Mouse (Mus musculus) midbrain, embryonic 10.5 days (tissue): ENCODE data around the gene Kpna2. TPM values are rescaled to one million over a fixed set of nuclear protein-coding genes. Genes with fewer than 3 reads are reported as not detected.

Source experiments
- DNase-seq: peaks from one replicate; pipeline ENCODE4 v3.0.0-alpha.2; 2017; ENCODE audit warnings: low spot score
- H3K27ac ChIP-seq: fragments of 300-500 bp; sonication (generic); replicated peaks from 2 replicates; pipeline ENCODE4 v1.5.1; 2016; ENCODE audit warnings: mild to moderate bottlenecking
- H3K27me3 ChIP-seq: fragments of 300-500 bp; sonication (generic); 2 replicates; pipeline ENCODE4 v1.6.1; 2016; ENCODE audit warnings: low read depth, mild to moderate bottlenecking; ENCODE audit not compliant: poor library complexity, severe bottlenecking
- H3K36me3 ChIP-seq: fragments of 300-500 bp; sonication (generic); 2 replicates; pipeline ENCODE4 v1.6.1; 2016; ENCODE audit warnings: mild to moderate bottlenecking, moderate library complexity
- H3K4me1 ChIP-seq: fragments of 300-500 bp; sonication (generic); 2 replicates; pipeline ENCODE4 v1.6.1; 2016
- H3K4me3 ChIP-seq: fragments of 300-500 bp; sonication (generic); 2 replicates; pipeline ENCODE4 v1.5.1; 2016; ENCODE audit warnings: mild to moderate bottlenecking, moderate library complexity
- H3K9me3 ChIP-seq: fragments of 300-500 bp; sonication (generic); replicated peaks from 2 replicates; pipeline ENCODE4 v1.6.1; 2016; ENCODE audit warnings: mild to moderate bottlenecking
- WGBS: fragments of 180-500 bp; shearing (Covaris S2); methylation state at CpG from one replicate; pipeline ENCODE4 v1.1.7; 2016; 5-methylcytosine and 5-hydroxymethylcytosine counted together
- polyA plus RNA-seq: library from polyadenylated mRNA; unstranded; fragments of >200 nt; fragmentation: Nextera tagmentation; extraction: Ambion mirVana; gene quantifications from 2 replicates; pipeline ENCODE4 v1.2.1, GENCODE M21; 2016

Kpna2 gene
- polyA plus RNA-seq = 746 and 771 TPM in 2 replicates

DNA sequence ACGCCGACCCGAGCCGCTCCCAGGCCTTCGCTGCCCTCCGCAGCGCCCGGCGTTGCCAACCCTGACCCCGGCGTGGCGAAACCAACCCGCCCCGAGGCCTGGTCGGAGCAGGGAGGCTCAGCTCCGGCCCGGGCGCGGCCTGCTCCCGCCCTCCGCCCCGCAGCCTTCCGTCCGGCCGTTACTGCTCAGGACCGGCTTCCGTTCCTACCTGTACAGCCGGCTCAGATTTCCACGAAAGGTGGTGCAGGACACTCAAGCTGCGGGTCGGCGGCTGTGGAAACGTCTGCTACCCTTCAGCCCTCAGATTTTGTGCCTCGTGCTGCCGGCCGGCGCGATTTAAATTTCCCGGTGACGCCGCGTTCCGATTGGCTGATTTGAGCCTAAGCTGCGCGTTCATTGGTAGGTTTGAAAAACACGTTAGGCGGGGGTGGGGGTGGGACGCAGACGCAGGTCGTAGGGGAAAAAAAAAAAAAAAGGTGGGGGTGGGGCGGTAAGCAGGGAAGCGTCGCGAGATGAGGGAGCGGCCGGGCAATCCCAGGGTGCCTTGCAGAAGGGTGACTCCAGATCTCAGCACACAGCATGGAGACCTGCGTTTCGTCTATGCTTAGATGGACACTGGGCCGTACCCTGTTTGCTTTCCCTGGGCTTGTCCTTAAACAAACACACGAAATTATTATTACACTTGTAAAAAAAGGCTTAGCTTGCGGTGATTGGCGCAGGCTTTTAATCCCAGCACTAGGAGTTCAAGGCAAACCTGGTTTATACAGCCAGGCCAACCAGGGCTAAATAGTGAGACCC, at the start of gene Kpna2:
TSS of gene Kpna2 (minus strand) at position 391 of the 798 bp plus-strand sequence.
- Histone ChIP-seq H3K4me3 (peak within 1 kb of the TSS; percentile 100), H3K27ac (peak within 1 kb of the TSS; percentile 99), H3K36me3 (peaks cover 31% of the 10 kb centered on the region), H3K4me1 (peaks cover 40% of the 10 kb centered on the region), H3K9me3 (no peaks in the 10 kb centered on the region), H3K27me3 (no peaks in the 10 kb centered on the region)
- DNase-seq = peak; percentile 93
- WGBS = under 1% methylated on average over 62 of the region's 62 CpGs

DNA sequence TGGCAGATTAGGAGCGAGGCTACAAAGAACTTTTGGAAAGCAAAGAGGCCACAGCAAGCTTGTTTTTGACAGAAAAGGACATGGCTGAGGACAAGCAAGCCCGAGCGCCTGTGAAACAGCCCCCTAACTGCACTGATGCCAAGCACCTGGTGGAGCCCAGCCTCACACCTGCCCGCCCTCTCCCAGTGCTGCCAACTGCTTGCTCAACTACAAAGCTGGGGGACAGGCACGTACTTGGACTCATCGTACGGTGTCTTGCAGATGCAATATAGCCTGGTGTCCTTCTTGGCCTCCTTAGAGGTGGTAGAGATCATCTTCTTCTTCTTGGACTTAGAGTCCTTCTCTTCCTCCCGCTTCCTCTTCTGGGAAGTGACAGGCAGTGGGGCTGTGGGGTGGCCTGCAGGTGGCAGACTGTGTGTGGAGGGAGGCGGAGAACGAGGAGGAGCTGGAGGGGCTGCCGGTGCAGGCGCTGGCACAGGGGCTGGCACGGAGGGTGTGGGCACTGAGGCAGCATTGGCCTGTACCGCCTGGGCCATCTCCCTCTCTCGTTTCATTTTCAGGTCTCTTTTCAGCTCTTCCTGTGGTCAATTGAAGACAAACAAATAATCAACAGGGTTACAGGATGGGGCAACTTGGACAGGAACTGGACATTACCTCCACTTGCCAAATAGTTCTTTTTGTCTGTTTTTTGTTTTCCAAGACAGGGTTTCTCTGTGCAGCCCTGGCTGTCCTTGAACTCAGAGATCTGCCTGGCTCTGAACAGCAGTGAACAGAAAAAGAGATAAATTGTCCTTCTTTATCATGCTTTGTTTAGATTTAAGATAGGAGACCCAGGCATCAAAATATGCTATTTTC, 47.7 kb upstream of the Kpna2 start:
- Histone ChIP-seq H3K27me3 (no peaks in the 10 kb centered on the region), H3K4me3 (no peak overlapping the region), H3K9me3 (no peaks in the 10 kb centered on the region), H3K36me3 (peaks cover 77% of the 10 kb centered on the region), H3K27ac (no peak overlapping the region), H3K4me1 (no peaks in the 10 kb centered on the region)
- DNase-seq = no peak
- 93% methylated on average over 15 of the region's 15 CpGs for WGBS

DNA sequence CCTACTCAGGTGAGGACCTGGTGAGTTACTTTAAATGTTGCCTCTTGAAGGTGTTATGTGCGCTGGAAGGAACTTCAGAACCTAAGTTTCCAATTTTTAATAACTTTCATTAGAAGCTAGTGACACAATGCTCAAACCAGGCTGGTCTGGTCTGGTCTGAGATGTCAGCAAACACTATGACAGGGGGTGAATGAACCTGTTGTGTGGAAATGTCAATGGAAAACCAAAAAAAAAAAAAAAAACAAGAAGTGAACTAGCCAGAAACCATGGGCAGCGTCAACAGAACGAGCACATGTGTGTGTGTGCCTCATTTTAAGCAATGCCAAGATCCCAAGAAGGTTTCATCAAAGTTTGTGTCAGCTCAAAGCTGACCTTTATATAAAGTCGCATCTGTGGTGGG, 46.2 kb upstream of the Kpna2 start:
- 96% methylated on average over 4 of the region's 4 CpGs for WGBS
- Histone ChIP-seq H3K9me3 (no peaks in the 10 kb centered on the region), H3K4me1 (no peaks in the 10 kb centered on the region), H3K4me3 (no peak overlapping the region), H3K27ac (no peak overlapping the region), H3K27me3 (no peaks in the 10 kb centered on the region), H3K36me3 (peaks cover 81% of the 10 kb centered on the region)
- DNase-seq = no peak

DNA sequence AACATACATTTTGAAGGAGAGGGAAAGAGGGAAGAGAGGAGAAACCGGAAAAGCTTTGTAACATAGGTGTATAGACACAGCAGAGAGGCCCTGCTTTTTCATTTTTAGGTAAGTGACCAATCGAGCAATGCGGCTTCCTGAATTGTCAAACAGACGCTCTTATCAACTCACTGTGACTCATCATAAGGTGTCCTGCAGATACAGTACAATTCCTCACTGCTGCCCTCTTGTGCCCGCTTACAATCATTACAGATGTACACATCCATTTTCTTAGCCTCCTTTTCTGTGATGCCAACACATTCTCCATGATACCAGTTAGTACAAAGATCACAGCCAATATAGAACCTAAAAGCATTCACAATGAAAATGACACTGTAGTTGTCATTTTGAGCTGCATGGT, 45.0 kb upstream of the Kpna2 start:
- peaks cover 89% of the 10 kb centered on the region for H3K36me3 ChIP-seq
- WGBS = 73% methylated on average over 5 of the region's 5 CpGs

GRCm38 (mm10) chr11:107043361-107043760, 44.0 kb upstream of the Kpna2 start:
- WGBS = 95% methylated on average over 11 of the region's 11 CpGs
- Histone ChIP-seq H3K36me3 (peaks cover 98% of the 10 kb centered on the region), H3K9me3 (no peaks in the 10 kb centered on the region), H3K27ac (no peak overlapping the region), H3K4me3 (no peak overlapping the region), H3K4me1 (no peaks in the 10 kb centered on the region), H3K27me3 (no peaks in the 10 kb centered on the region)
- DNase-seq = no peak

More for the DNA sequence above, 45.0 kb upstream of the Kpna2 start:
- no peak for DNase-seq
- Histone ChIP-seq H3K4me1 (no peaks in the 10 kb centered on the region), H3K9me3 (no peaks in the 10 kb centered on the region), H3K27me3 (no peaks in the 10 kb centered on the region), H3K4me3 (no peak overlapping the region), H3K27ac (no peak overlapping the region)

DNA sequence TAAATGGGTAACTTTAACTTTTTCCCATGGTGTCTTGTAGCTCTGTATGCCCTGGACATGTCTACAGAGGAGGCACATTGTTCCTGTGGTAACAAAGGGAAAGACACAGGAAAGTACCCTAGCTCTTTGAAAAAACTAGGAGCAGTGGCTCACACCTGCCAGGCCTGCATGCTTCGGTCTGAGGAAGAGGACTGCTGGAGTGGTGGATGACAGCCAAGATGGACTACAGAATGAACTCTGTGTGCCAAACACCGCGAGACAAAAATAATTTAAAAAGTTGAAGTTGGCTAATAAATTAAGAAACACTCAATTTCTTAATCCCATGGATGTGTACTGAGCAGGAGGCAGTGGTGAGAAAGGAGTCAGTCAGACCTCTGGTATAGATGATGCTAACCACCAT, 42.1 kb upstream of the Kpna2 start:
- WGBS = 98% methylated on average over 3 of the region's 3 CpGs
- Histone ChIP-seq H3K27ac (no peak overlapping the region), H3K36me3 (peaks cover 98% of the 10 kb centered on the region), H3K9me3 (no peaks in the 10 kb centered on the region), H3K4me3 (no peak overlapping the region), H3K4me1 (no peaks in the 10 kb centered on the region), H3K27me3 (no peaks in the 10 kb centered on the region)
- no peak for DNase-seq

GRCm38 (mm10) chr11:107039417-107039816, 40.1 kb upstream of the Kpna2 start:
- no peak for DNase-seq
- 94% methylated on average over 5 of the region's 5 CpGs for WGBS
- Histone ChIP-seq H3K9me3 (no peaks in the 10 kb centered on the region), H3K4me1 (no peaks in the 10 kb centered on the region), H3K36me3 (peaks cover 98% of the 10 kb centered on the region), H3K27me3 (no peaks in the 10 kb centered on the region), H3K27ac (no peak overlapping the region), H3K4me3 (no peak overlapping the region)

DNA sequence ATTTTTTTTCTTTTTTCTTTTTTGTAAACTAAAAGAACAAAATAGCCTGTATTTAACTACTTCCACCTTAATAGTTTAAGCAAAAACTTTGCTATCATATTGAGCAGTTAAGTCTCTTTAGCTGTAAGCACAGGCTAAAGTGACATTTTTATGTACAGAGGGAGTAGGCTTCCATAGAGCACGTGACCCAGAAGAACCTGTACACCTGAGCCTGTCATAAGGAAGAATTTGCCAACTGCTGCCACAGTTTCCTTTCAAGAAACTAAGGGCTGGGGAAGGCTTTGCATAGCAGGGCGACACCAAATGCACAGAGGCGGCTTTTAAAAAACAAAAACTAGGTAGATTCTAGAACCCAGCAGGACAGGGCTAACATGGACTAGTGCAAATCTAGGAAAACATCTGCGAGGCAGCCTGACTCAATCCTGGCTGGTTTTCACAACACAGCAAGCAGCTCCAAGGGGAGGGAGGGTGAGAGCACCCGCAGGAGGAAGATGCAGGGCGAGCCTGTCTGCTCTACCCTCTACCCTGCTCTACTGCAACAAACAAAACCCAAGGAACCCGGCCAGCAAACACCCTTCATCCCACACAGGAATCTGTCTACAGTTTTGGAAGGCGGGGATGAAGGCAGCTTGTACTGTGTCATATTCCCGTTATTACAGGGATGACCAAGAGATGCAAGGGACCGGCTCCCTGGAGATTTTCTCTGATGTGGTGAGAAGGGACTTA, 34.9 kb upstream of the Kpna2 start:
- 87% methylated on average over 10 of the region's 10 CpGs for WGBS
- H3K9me3 ChIP-seq = no peaks in the 10 kb centered on the region
- H3K36me3 ChIP-seq = peaks cover 48% of the 10 kb centered on the region
- H3K27ac ChIP-seq = no peak overlapping the region
- peaks cover 10% of the 10 kb centered on the region for H3K27me3 ChIP-seq
- no peak for DNase-seq
- no peak overlapping the region for H3K4me3 ChIP-seq
- H3K4me1 ChIP-seq = peaks cover 23% of the 10 kb centered on the region

DNA sequence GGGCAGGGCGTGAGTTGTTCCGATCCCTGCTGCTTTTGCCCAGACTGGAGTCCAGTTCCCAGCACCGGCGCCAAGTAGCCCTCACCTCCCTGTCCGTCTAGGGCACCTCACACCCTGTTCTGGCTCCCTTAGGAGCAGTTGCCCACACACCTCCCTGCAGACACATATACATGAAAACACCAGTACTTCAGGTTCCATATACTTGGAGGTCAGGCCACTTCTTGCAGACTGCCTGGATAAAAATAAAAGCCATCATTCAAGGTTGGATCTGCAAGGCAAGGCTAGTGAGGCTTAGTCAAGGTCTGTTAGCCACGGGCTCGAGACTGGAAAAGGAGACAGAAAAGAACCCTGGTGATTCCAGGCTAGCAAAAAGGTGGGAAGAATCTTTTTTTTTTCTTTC, 32.3 kb upstream of the Kpna2 start:
- peak; percentile 36 for DNase-seq
- WGBS = 24% methylated on average over 7 of the region's 7 CpGs
- Histone ChIP-seq H3K9me3 (no peaks in the 10 kb centered on the region), H3K36me3 (peaks cover 22% of the 10 kb centered on the region), H3K27ac (peak overlapping the region; percentile 49; the same call in 1 of the 2 replicates), H3K27me3 (peaks cover 25% of the 10 kb centered on the region), H3K4me3 (no peak overlapping the region), H3K4me1 (peaks cover 45% of the 10 kb centered on the region)

GRCm38 (mm10) chr11:107029536-107029935, 30.2 kb upstream of the Kpna2 start:
- WGBS = 56% methylated on average over 19 of the region's 19 CpGs
- Histone ChIP-seq H3K27ac (no peak overlapping the region), H3K36me3 (peaks cover 2% of the 10 kb centered on the region; the same call in 1 of the 2 replicates), H3K9me3 (no peaks in the 10 kb centered on the region), H3K27me3 (peaks cover 45% of the 10 kb centered on the region), H3K4me3 (no peak overlapping the region), H3K4me1 (peaks cover 66% of the 10 kb centered on the region)
- no peak for DNase-seq

DNA sequence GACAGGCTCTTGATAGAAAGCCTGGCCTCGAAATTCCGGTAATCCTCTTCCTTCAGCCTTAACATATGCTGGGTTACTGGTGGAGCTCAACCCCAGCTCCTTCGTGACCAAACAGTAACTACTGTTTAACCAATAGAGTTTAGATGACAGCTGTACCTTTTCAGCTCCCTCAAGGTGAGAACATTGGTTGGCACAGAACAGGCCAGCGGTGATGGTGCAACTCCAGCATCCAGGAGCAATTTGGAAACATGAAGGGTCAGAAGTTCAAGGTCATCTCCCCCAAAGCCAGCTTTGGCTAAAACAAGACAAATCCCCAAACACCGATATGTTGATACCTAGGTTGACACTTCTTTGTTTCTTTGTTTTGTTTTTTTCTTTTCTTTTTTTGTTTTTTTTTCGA, 29.4 kb upstream of the Kpna2 start:
- Histone ChIP-seq H3K4me3 (peak overlapping the region; percentile 74), H3K27ac (peak overlapping the region; percentile 91; the same call in 1 of the 2 replicates), H3K27me3 (peaks cover 53% of the 10 kb centered on the region), H3K9me3 (no peaks in the 10 kb centered on the region), H3K4me1 (peaks cover 73% of the 10 kb centered on the region), H3K36me3 (no peaks in the 10 kb centered on the region)
- WGBS = 72% methylated on average over 6 of the region's 6 CpGs
- no peak for DNase-seq

DNA sequence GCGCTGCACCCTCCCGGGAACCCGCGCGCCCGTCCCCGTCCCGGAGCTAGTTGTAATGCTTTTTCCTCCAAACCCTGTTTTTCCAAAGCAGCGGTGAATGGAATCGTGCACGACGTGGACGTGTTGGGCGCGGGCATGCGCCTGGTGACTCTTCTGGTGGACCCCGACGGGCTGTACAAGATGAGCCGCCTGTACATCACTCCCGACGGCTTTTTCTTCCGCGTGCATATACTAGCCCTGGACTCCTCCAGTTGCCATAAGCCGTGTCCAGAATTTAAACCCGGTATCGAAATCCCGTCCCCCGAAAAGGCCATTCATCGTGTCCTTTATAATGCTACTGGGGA, 28.9 kb upstream of the Kpna2 start:
- 5% methylated on average over 29 of the region's 29 CpGs for WGBS
- H3K36me3 ChIP-seq = no peaks in the 10 kb centered on the region
- H3K9me3 ChIP-seq = no peaks in the 10 kb centered on the region
- H3K27ac ChIP-seq = peak overlapping the region; percentile 91
- peak overlapping the region; percentile 74 for H3K4me3 ChIP-seq
- H3K27me3 ChIP-seq = peaks cover 54% of the 10 kb centered on the region
- no peak for DNase-seq
- H3K4me1 ChIP-seq = peaks cover 71% of the 10 kb centered on the region
